Mouse (Mus musculus): Measurements from ENCODE around the gene Eef2kmt.
A peak's percentile ranks its signal among the peaks of the same experiment; 100 is the strongest.

Eef2kmt gene

GRCm38 (mm10) chr16:5221403-5221802, 34.4 kb downstream of the Eef2kmt start:
- DNase-seq, result no peak

GRCm38 (mm10) chr16:5217341-5218133, 38.2 kb downstream of the Eef2kmt start:
- DNase-seq, result no peak

- DNase-seq, result no peak
These were observed 39.1 kb downstream of the Eef2kmt start for GRCm38 (mm10) chr16:5216686-5217085.

DNA sequence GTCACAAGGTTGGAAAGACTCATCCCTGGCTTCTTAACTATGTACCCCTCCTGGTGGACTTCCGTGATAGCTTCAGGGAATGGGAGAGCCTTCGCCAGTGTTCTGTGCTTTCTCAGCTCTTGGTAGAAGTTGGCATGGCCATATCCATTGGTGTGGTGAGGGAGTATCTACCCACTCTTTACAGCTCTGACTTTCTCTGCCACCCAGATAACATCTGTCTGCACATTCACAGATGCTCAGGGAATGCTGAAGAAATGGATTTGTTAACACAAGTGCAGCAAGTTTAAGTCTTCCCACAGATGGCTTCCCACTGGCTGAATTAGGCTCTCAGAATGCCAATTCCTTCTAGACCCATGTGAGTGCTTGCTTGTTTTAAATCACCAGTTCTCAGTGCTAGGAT, 41.7 kb downstream of the Eef2kmt start:
- no peak for DNase-seq

GRCm38 (mm10) chr16:5212150-5212549, 43.6 kb downstream of the Eef2kmt start:
- DNase-seq, result no peak

- no peak for DNase-seq
These were observed 45.4 kb downstream of the Eef2kmt start for GRCm38 (mm10) chr16:5210365-5210764.

DNA sequence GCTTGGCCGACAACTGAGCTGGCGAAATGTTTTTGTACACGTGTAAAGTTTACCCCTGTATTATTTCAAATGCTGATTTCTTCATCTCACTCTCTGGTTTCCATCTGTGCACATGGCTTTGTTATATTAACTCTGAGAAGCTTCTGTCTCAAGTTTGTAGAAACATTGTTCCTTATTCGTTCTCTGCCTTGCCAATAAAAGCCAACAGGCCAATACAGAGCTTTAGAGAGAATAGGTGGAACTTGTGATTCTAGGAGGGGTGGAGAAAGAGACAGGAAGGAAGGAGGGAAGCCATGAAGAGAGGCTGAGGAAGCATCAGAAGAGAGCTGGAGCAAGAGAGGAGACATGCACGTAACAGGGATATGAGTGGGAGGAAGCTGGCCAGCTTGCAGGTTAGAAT, 49.7 kb downstream of the Eef2kmt start:
- DNase-seq, result no peak

DNA sequence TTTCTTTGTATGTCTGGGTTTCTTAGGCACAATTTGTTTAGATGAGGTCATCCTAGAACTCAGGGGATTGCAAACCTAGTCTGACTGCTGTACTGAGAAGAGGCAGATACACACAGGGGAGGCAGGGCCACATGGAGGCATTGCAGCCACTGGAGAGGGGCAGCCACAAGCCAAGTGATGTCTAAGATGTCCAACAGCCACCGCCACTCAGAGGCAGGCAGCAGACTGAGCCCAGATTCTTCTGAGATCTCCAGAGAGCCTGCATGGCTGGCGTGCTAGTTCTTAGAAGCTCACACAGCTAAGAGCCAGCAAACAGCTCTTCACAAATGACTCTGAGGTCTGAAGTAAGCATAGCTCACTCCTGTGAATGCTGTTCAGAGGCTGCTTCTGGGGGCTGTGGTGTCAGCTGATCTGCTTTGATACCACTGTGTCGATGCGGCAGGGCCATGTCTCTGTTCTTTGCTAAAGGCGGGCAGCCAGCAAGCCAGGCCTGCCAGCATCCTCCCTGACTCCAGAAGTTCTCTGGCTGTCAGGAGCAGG, 50.3 kb downstream of the Eef2kmt start:
- no peak for DNase-seq

- peak; percentile 60 to 78 for DNase-seq
These were observed 51.9 kb downstream of the Eef2kmt start, which contains the start of gene Nagpa for GRCm38 (mm10) chr16:5203668-5204433. TSS of gene Nagpa (minus strand) at chr16:5204012.

DNA sequence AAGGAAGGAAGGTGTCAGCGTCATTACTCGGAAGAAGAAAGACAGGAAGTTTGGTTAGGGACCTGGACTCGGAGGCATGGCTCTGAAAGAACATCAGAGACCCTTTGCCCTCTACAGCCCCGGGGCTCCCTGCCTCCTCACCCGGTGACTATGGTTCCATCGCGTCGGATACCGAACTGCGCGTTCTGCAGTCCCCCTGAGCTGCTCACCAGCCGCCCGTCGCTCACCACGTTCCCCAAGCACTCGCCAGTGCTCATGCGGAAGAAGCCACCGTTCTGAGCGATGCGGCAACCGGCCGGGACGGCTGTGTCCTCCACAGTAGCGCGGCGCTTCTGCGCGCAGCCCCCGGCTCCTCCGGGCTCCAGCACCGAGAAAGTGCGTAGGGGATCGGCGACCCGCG, 52.6 kb downstream of the Eef2kmt start:
- peak; percentile 26 to 53 for DNase-seq

DNA sequence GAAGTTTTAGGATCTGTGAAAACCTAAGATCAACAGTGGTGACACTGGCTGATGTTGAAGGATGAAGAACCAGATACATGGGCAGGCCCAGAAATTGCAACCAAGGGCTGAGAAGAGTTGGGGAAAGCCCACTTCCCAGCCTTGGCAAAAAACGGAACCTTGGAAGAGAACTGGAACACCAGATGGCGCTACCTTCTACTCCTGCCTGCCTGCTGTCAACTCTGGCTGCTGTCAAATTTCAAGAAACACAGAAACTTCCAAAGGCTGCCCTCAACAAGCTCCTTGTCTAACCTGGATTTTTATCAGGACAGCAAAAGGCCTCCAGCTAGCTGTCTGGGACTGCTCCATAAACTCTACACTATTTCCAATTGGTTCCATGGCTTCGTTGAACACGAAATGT, 53.1 kb downstream of the Eef2kmt start:
- DNase-seq, result peak in 1 of 2 experiments; percentile 49

DNA sequence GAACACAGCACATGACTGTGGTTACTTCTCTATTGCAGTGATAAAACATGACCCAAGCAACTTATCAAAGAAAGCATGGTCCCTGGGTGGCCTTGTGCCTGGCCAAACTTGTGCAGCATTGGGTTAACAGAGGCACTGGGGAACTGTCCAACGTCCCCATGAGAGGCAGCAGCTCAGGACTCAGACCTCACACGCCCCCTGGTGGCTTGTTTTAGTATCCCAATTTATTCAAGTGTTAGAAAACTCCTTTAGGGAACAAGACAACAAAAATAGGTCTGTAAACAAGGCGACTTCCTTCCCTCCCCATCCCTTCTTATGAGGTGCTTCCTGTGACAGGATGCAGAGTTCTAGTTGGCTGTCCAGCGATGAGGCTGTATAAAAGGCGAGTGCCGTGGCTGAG, 60.7 kb downstream of the Eef2kmt start:
- peak in 1 of 2 experiments; percentile 51 for DNase-seq

Measured in spleen, adult 18-20 months (tissue).